Mouse (Mus musculus): ENCODE measurements at regions not wholly inside any gene's neighbourhood (a gene's known extent, or its start where the extent isn't known, plus 50 kb on each side); places are given as distances from the start of the nearest gene placed in this dataset.

GRCm38 (mm10) chr3:131886470-131886869, 198.6 kb upstream of the Dkk2 start:
- peak; percentile 54; the same call in 1 of the 2 replicates for TF ChIP-seq CTCF (IDR thresholded peaks at IDR 0.05; ENCODE audit: extremely low read depth, insufficient read length, insufficient replicate concordance, low read depth, low read length)
- TF ChIP-seq POLR2A (IDR thresholded peaks at IDR 0.05; ENCODE audit: low read depth, low read length) = no peak
- Histone ChIP-seq H3K27ac (ENCODE audit: insufficient read depth, low read depth, low read length) (no peak overlapping the region), H3K27me3 (ENCODE audit: control insufficient read depth, insufficient read depth, low read length) (no peaks in the 10 kb centered on the region), H3K36me3 (ENCODE audit: control insufficient read depth, insufficient read depth, low read length) (no peaks in the 10 kb centered on the region), H3K4me3 (ENCODE audit: low read depth, low read length) (no peak overlapping the region), H3K4me1 (ENCODE audit: control insufficient read depth, insufficient read depth, insufficient read length, low read length) (no peaks in the 10 kb centered on the region)
- 87% methylated on average over 5 of the region's 5 CpGs for WGBS

DNA sequence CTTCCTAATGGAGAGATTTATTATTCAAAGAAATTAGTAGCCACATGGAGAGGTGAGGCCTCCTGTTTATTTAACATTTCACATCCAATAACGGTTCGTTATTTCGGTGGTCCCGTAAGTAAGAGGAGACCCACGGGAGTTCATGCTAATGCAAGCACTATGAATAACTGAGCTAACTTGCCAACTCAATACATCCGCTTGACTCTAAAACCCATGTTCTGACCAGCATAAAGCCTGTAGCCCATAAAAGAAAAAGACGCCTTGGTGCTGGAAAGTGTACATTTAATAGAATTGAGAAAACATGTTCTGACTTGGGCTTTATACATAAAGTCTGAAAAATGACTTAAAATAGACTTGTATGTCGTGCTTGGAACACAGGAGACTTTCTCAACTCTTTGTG, 198.1 kb upstream of the Dkk2 start:
- no peak for TF ChIP-seq POLR2A (IDR thresholded peaks at IDR 0.05; ENCODE audit: low read depth, low read length)
- TF ChIP-seq CTCF (IDR thresholded peaks at IDR 0.05; ENCODE audit: extremely low read depth, insufficient read length, insufficient replicate concordance, low read depth, low read length) = no peak
- H3K4me1 ChIP-seq (ENCODE audit: control insufficient read depth, insufficient read depth, insufficient read length, low read length) = no peaks in the 10 kb centered on the region
- no peak overlapping the region for H3K27ac ChIP-seq (ENCODE audit: insufficient read depth, low read depth, low read length)
- H3K36me3 ChIP-seq (ENCODE audit: control insufficient read depth, insufficient read depth, low read length) = no peaks in the 10 kb centered on the region
- 91% methylated on average over 8 of the region's 8 CpGs for WGBS
- H3K27me3 ChIP-seq (ENCODE audit: control insufficient read depth, insufficient read depth, low read length) = no peaks in the 10 kb centered on the region
- H3K4me3 ChIP-seq (ENCODE audit: low read depth, low read length) = no peak overlapping the region

- WGBS = 46% methylated on average over 4 of the region's 4 CpGs
- no peaks in the 10 kb centered on the region for H3K36me3 ChIP-seq (ENCODE audit: control insufficient read depth, insufficient read depth, low read length)
Observed at GRCm38 (mm10) chr3:131887670-131888069, 197.4 kb upstream of the Dkk2 start.

DNA sequence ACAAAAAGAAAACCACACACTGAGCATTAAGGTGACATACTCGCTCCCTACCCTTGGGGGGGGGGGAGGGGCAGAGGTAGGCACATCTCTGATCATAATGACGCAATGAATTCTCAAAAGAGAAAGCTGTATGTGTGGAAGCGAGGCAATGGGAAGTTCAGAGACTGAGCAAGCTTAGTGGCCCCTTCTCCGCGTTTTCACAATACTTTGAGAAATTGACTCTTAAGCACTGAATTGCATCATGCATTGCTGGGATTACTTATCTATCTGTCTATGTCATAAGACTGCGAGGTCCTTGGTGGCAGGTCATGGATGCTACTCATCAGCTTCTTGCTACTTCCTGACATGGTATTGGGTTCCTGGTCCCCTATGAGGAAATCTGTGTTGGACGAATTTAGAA, 193.2 kb upstream of the Dkk2 start:
- H3K27me3 ChIP-seq (ENCODE audit: control insufficient read depth, insufficient read depth, low read length) = no peaks in the 10 kb centered on the region
- H3K27ac ChIP-seq (ENCODE audit: insufficient read depth, low read depth, low read length) = no peak overlapping the region
- H3K36me3 ChIP-seq (ENCODE audit: control insufficient read depth, insufficient read depth, low read length) = no peaks in the 10 kb centered on the region
- 80% methylated on average over 7 of the region's 7 CpGs for WGBS
- no peak overlapping the region for H3K4me3 ChIP-seq (ENCODE audit: low read depth, low read length)
- TF ChIP-seq POLR2A (IDR thresholded peaks at IDR 0.05; ENCODE audit: low read depth, low read length) (no peak), CTCF (IDR thresholded peaks at IDR 0.05; ENCODE audit: extremely low read depth, insufficient read length, insufficient replicate concordance, low read depth, low read length) (no peak)
- H3K4me1 ChIP-seq (ENCODE audit: control insufficient read depth, insufficient read depth, insufficient read length, low read length) = no peaks in the 10 kb centered on the region

More at GRCm38 (mm10) chr3:131887670-131888069, 197.4 kb upstream of the Dkk2 start:
- Histone ChIP-seq H3K4me3 (ENCODE audit: low read depth, low read length) (no peak overlapping the region), H3K27me3 (ENCODE audit: control insufficient read depth, insufficient read depth, low read length) (no peaks in the 10 kb centered on the region), H3K27ac (ENCODE audit: insufficient read depth, low read depth, low read length) (no peak overlapping the region), H3K4me1 (ENCODE audit: control insufficient read depth, insufficient read depth, insufficient read length, low read length) (no peaks in the 10 kb centered on the region)
- TF ChIP-seq POLR2A (IDR thresholded peaks at IDR 0.05; ENCODE audit: low read depth, low read length) (no peak), CTCF (IDR thresholded peaks at IDR 0.05; ENCODE audit: extremely low read depth, insufficient read length, insufficient replicate concordance, low read depth, low read length) (no peak)

GRCm38 (mm10) chr3:131893061-131893804, 191.9 kb upstream of the Dkk2 start:
- 57% methylated on average over 16 of the region's 16 CpGs for WGBS
- Histone ChIP-seq H3K27me3 (ENCODE audit: control insufficient read depth, insufficient read depth, low read length) (no peaks in the 10 kb centered on the region), H3K36me3 (ENCODE audit: control insufficient read depth, insufficient read depth, low read length) (no peaks in the 10 kb centered on the region), H3K27ac (ENCODE audit: insufficient read depth, low read depth, low read length) (no peak overlapping the region), H3K4me1 (ENCODE audit: control insufficient read depth, insufficient read depth, insufficient read length, low read length) (no peaks in the 10 kb centered on the region), H3K4me3 (ENCODE audit: low read depth, low read length) (no peak overlapping the region)
- TF ChIP-seq CTCF (IDR thresholded peaks at IDR 0.05; ENCODE audit: extremely low read depth, insufficient read length, insufficient replicate concordance, low read depth, low read length) = no peak
- TF ChIP-seq POLR2A (IDR thresholded peaks at IDR 0.05; ENCODE audit: low read depth, low read length) = no peak

DNA sequence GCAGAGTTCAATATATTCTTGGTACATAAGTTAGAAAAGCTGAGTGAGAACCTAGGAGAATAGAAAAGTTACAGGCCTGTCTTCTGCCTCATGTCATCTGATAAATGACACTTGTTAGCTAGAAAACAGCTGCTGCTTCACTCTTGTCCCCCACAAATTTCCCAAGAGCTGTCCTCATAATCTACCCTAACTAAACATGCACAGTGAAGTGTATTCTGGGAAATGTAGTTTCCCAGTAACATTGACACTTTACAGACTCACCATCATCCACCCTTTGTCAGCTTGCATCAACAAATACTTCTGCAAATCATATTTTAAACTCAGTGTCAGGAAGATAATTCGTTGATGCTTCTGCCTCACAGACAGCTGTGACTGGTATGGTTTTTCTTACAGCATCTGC, 190.0 kb upstream of the Dkk2 start:
- H3K4me3 ChIP-seq (ENCODE audit: low read depth, low read length) = no peak overlapping the region
- H3K4me1 ChIP-seq (ENCODE audit: control insufficient read depth, insufficient read depth, insufficient read length, low read length) = no peaks in the 10 kb centered on the region
- no peaks in the 10 kb centered on the region for H3K36me3 ChIP-seq (ENCODE audit: control insufficient read depth, insufficient read depth, low read length)
- TF ChIP-seq POLR2A (IDR thresholded peaks at IDR 0.05; ENCODE audit: low read depth, low read length) = no peak
- TF ChIP-seq CTCF (IDR thresholded peaks at IDR 0.05; ENCODE audit: extremely low read depth, insufficient read length, insufficient replicate concordance, low read depth, low read length) = no peak
- 35% methylated on average over 1 of the region's 1 CpGs for WGBS
- H3K27ac ChIP-seq (ENCODE audit: insufficient read depth, low read depth, low read length) = no peak overlapping the region
- H3K27me3 ChIP-seq (ENCODE audit: control insufficient read depth, insufficient read depth, low read length) = no peaks in the 10 kb centered on the region

GRCm38 (mm10) chr3:131913534-131913933, 171.6 kb upstream of the Dkk2 start:
- H3K4me3 ChIP-seq (ENCODE audit: low read depth, low read length) = no peak overlapping the region
- 83% methylated on average over 6 of the region's 6 CpGs for WGBS
- no peak for TF ChIP-seq CTCF (IDR thresholded peaks at IDR 0.05; ENCODE audit: extremely low read depth, insufficient read length, insufficient replicate concordance, low read depth, low read length)
- TF ChIP-seq POLR2A (IDR thresholded peaks at IDR 0.05; ENCODE audit: low read depth, low read length) = no peak
- H3K27ac ChIP-seq (ENCODE audit: insufficient read depth, low read depth, low read length) = no peak overlapping the region
- H3K36me3 ChIP-seq (ENCODE audit: control insufficient read depth, insufficient read depth, low read length) = no peaks in the 10 kb centered on the region
- no peaks in the 10 kb centered on the region for H3K4me1 ChIP-seq (ENCODE audit: control insufficient read depth, insufficient read depth, insufficient read length, low read length)
- no peaks in the 10 kb centered on the region for H3K27me3 ChIP-seq (ENCODE audit: control insufficient read depth, insufficient read depth, low read length)
